Mouse (Mus musculus) neural tube, embryonic 11.5 days (tissue): ENCODE data around the gene Arhgap17. TPM values are rescaled to one million over a fixed set of nuclear protein-coding genes. Genes with fewer than 3 reads are reported as not detected.

Experiments
- ATAC-seq: fragments of 200-750 bp; cut with Nextera tagmentation; 2 replicates; pipeline ENCODE4 v1.8.0; 2017; ENCODE audit warnings: moderate number of reproducible peaks, mild to moderate bottlenecking, moderate TSS enrichment, moderate library complexity; ENCODE audit not compliant: insufficient read depth, low FRiP score, low TSS enrichment
- DNase-seq: peaks from one replicate; pipeline ENCODE4 v3.0.0-alpha.2; 2015; ENCODE audit warnings: low spot score
- H3K27ac ChIP-seq: fragments of 300-500 bp; sonication (generic); 2 replicates; pipeline ENCODE4 v1.5.1; 2014; ENCODE audit warnings: low read depth, mild to moderate bottlenecking, low read length
- H3K27me3 ChIP-seq: fragments of 300-500 bp; sonication (generic); 2 replicates; pipeline ENCODE4 v1.6.1; 2014; ENCODE audit warnings: mild to moderate bottlenecking, low read length, mixed read lengths; ENCODE audit not compliant: control insufficient read depth, insufficient read depth
- H3K36me3 ChIP-seq: fragments of 300-500 bp; sonication (generic); 2 replicates; pipeline ENCODE4 v1.6.1; 2014; ENCODE audit warnings: mild to moderate bottlenecking, low read length, moderate library complexity, mixed read lengths; ENCODE audit not compliant: control insufficient read depth, insufficient read depth
- H3K4me1 ChIP-seq: fragments of 300-500 bp; sonication (generic); 2 replicates; pipeline ENCODE4 v1.6.1; 2014; ENCODE audit warnings: low read length, mixed read lengths; ENCODE audit not compliant: control insufficient read depth, insufficient read depth
- H3K4me2 ChIP-seq: fragments of 300-500 bp; sonication (generic); 2 replicates; pipeline ENCODE4 v1.6.1; 2014; ENCODE audit warnings: low read depth, mild to moderate bottlenecking, moderate library complexity
- H3K4me3 ChIP-seq: fragments of 300-500 bp; sonication (generic); 2 replicates; pipeline ENCODE4 v1.5.1; 2014; ENCODE audit warnings: low read depth, low read length
- H3K9ac ChIP-seq: fragments of 300-500 bp; sonication (generic); 2 replicates; pipeline ENCODE4 v1.6.1; 2014; ENCODE audit warnings: mild to moderate bottlenecking, low read length
- H3K9me3 ChIP-seq: fragments of 300-500 bp; sonication (generic); 2 replicates; pipeline ENCODE4 v1.6.1; 2016; ENCODE audit warnings: low read length; ENCODE audit not compliant: control insufficient read depth
- WGBS: fragments of 180-500 bp; shearing (Covaris S2); extraction: QIAGEN DNeasy Blood & Tissue Kit; methylation state at CpG from one replicate; pipeline ENCODE4 v1.1.7; 2014; 5-methylcytosine and 5-hydroxymethylcytosine counted together
- polyA plus RNA-seq: library from polyadenylated mRNA; unstranded; fragments of >200 nt; fragmentation: Nextera tagmentation; extraction: Ambion mirVana; gene quantifications from 2 replicates; pipeline ENCODE4 v1.2.1, GENCODE M21; 2014

Arhgap17 gene
- polyA plus RNA-seq, 1 experiment from 2014 or later, result 32.9 TPM

DNA sequence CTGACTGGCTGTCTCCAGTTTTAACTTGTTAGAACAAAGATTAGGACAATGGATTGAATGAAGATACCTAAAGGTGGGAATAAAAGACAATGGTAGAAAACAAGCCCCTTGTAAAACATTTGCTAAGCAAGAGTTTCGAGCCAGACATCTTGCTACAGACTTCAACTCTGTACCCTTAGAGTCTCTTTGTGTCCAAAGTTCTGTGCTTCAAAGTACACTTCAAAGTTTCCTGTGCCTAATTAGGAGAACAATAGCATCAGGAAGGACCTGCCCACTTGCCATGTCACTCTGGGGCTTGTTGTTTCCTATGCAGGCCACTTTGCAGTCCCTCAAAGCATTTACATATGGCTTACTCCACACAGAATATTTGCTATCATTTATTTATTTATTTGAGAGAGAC, 33.4 kb downstream of the Arhgap17 start:
- Histone ChIP-seq H3K9me3 (no peaks in the 10 kb centered on the region), H3K36me3 (no peaks in the 10 kb centered on the region), H3K4me2 (no peak overlapping the region), H3K9ac (no peak overlapping the region), H3K27ac (no peak overlapping the region), H3K4me1 (no peaks in the 10 kb centered on the region), H3K27me3 (no peaks in the 10 kb centered on the region), H3K4me3 (no peak overlapping the region)
- DNase-seq (no peak), ATAC-seq (no peak)
- 43% methylated on average over 1 of the region's 1 CpGs for WGBS

DNA sequence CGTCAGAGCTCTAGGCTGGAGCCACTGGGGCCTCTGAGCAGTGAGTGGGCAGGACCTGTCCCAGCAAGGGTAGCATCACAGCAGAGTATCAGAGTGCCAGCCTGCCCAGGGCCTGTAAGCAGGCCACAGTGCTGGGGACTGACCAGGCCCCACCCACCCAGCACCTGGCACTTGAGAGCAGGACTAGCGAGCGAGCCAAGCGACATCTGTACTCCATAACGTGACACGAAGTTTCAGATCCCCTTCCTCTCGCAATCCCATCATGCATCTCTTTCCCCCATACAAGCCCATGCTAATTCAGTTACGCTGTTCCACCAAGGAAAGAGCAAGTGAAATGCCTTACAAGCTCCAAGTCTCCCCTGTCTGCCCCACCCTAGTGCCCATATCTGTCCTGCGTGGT, 39.2 kb downstream of the Arhgap17 start:
- H3K4me3 ChIP-seq, result no peak overlapping the region
- H3K27ac ChIP-seq, result no peak overlapping the region
- DNase-seq (no peak), ATAC-seq (no peak)
- H3K4me1 ChIP-seq, result no peaks in the 10 kb centered on the region
- H3K9me3 ChIP-seq, result no peaks in the 10 kb centered on the region
- H3K4me2 ChIP-seq, result no peak overlapping the region
- H3K9ac ChIP-seq, result no peak overlapping the region
- WGBS, result 92% methylated on average over 9 of the region's 9 CpGs
- no peaks in the 10 kb centered on the region for H3K36me3 ChIP-seq
- H3K27me3 ChIP-seq, result no peaks in the 10 kb centered on the region

DNA sequence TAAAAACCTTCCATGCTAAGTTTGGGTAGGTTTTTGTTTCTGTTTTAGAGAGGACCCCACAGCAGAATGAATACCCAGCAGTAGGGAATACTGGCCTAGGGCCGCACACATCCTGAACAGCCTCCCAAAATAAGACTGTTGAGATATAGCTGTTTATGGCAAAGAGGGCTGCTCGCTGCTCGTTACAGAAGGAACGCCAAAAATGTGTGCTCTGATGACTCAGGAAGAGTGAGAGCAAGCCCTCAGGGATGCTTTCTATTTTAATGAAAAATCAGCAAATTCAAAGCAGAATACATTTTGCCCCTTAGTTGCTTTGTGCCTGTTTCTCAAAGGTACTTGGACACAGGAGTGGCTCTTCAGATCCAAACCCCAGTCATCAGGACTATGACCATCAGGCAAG, 41.8 kb downstream of the Arhgap17 start:
- no peak overlapping the region for H3K9ac ChIP-seq
- H3K4me3 ChIP-seq, result no peak overlapping the region
- ATAC-seq (no peak), DNase-seq (no peak)
- H3K27ac ChIP-seq, result no peak overlapping the region
- H3K9me3 ChIP-seq, result no peaks in the 10 kb centered on the region
- no peaks in the 10 kb centered on the region for H3K27me3 ChIP-seq
- H3K4me2 ChIP-seq, result no peak overlapping the region
- peaks cover 2% of the 10 kb centered on the region; the same call in 1 of the 2 replicates for H3K36me3 ChIP-seq
- no peaks in the 10 kb centered on the region for H3K4me1 ChIP-seq
- WGBS, result 91% methylated on average over 4 of the region's 4 CpGs

DNA sequence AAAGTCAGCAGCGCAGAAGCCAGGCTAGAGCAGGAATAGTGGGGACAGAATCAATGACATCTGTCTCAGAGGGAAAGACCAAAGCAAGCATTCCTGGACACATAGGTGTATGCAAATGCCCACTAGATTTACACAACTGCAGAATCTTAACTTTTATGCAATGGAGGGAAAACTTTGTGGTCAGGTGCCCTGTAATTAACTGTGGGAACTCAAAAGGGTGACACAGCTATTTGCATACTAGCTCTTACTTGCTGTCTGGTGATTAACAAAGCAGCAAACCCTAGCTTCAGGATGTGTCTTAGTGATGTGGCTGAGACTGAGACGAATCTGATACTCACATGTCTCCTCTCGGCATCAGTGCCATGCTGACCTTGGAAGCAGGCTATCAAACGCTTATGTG, 42.8 kb downstream of the Arhgap17 start:
- H3K27me3 ChIP-seq, result no peaks in the 10 kb centered on the region
- H3K4me1 ChIP-seq, result no peaks in the 10 kb centered on the region
- H3K27ac ChIP-seq, result no peak overlapping the region
- DNase-seq (no peak), ATAC-seq (no peak)
- 89% methylated on average over 4 of the region's 4 CpGs for WGBS
- no peaks in the 10 kb centered on the region for H3K9me3 ChIP-seq
- no peak overlapping the region for H3K4me2 ChIP-seq
- H3K9ac ChIP-seq, result no peak overlapping the region
- peaks cover 2% of the 10 kb centered on the region; the same call in 1 of the 2 replicates for H3K36me3 ChIP-seq
- no peak overlapping the region for H3K4me3 ChIP-seq

DNA sequence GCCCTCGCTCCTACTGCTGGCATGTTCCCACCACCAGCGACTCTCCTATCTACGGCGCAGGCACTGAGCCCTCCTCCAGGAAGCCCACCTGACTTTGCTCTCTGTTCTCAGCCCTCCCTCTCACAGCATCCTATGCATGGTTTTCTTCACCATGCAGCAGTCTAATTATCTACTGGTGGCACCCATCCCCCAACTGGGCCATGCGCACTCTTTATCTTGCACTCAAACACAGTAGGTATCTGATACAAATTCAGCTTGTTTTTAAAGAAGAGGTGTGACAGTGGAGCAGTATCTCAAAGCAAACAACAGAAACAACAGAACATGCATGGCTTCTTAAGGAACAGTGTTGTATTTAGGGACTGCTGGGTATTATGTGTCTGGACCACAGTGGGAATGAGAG, 43.7 kb downstream of the Arhgap17 start:
- Histone ChIP-seq H3K27ac (no peak overlapping the region), H3K4me3 (no peak overlapping the region), H3K4me2 (no peak overlapping the region)

DNA sequence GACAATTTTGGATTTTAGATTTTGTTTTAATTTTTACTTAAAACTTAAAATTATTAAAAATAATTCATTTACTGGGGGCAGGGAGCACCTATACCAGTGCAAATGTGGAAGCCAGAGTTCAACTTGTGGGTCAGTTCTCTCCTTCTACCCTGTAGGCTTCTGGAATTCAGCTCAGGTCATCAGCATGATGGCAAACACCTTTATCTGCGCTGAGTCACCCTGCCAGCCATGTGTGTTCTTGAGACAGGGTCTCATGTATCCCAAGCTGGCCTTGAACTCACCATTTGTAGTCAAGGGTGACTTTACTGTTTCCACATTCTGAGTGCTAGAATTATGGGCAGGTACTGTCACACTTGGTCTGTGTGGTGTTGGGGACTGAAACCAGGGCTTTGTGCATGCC, 45.6 kb downstream of the Arhgap17 start:
- 96% methylated on average over 1 of the region's 1 CpGs for WGBS
- DNase-seq (no peak), ATAC-seq (no peak)
- Histone ChIP-seq H3K9me3 (no peaks in the 10 kb centered on the region), H3K4me2 (no peak overlapping the region), H3K4me1 (no peaks in the 10 kb centered on the region), H3K4me3 (no peak overlapping the region), H3K27me3 (no peaks in the 10 kb centered on the region), H3K9ac (no peak overlapping the region), H3K27ac (no peak overlapping the region), H3K36me3 (peaks cover 4% of the 10 kb centered on the region; the same call in 1 of the 2 replicates)

More for the DNA sequence above, 43.7 kb downstream of the Arhgap17 start:
- Histone ChIP-seq H3K36me3 (peaks cover 4% of the 10 kb centered on the region; the same call in 1 of the 2 replicates), H3K9me3 (no peaks in the 10 kb centered on the region), H3K27me3 (no peaks in the 10 kb centered on the region), H3K4me1 (no peaks in the 10 kb centered on the region), H3K9ac (no peak overlapping the region)
- ATAC-seq, result no peak
- WGBS, result 94% methylated on average over 5 of the region's 5 CpGs
- DNase-seq, result no peak

DNA sequence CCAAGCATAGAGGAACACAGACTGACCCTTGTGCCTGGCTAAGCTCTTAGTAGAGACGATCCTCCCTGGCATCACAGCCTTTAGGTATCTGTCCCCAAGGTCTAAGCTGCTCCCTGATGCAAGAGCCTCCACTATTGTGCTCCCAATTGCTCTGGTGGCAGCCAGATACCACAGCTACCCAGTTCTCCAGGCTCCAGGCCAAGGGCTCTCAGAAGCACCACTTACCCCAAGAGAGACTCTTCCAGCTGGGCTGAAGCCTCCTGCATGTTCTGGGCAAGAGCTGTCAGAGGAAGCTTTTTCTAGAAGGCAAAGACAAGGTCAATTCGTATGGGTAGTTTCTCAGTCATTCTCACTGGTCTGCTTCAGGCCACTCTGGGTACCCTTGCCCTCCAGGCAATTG, 46.3 kb downstream of the Arhgap17 start:
- Histone ChIP-seq H3K4me2 (no peak overlapping the region), H3K9ac (no peak overlapping the region), H3K27ac (no peak overlapping the region), H3K36me3 (peaks cover 4% of the 10 kb centered on the region; the same call in 1 of the 2 replicates), H3K9me3 (no peaks in the 10 kb centered on the region), H3K27me3 (no peaks in the 10 kb centered on the region), H3K4me3 (no peak overlapping the region), H3K4me1 (no peaks in the 10 kb centered on the region)
- ATAC-seq (no peak), DNase-seq (no peak)
- 86% methylated on average over 2 of the region's 2 CpGs for WGBS

DNA sequence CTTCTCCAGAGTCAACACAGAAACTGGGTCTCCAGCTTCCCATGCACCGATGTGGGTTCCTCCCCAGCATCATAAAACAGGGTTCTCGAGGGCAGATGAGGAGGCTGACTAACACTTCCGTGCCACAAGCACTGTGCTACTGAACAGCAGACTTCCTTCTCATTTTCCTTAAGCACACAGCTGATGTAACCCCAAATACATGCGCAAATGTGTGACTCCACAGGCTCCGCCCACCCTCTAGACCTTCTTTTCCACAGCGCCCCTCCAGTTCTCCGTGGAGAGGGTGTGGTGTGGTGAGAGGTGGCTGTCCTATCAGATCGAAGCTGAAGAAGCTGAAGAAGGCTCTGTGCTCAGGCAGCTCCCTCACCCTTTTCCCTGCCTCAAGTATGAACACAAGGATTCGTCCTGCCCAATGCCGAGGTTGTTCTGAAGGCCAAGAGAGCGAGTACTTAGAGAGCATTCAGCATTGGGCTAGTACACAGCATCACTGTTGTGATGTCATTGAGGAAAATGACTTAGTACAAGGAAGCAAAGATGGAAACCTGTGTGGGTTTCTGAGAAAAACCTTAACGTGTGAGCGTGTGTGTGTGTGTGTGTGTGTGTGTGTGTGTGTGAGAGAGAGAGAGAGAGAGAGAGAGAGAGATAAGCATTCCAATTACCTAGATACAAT, 47.1 kb downstream of the Arhgap17 start:
- DNase-seq (no peak), ATAC-seq (no peak)
- Histone ChIP-seq H3K4me3 (no peak overlapping the region), H3K36me3 (peaks cover 4% of the 10 kb centered on the region; the same call in 1 of the 2 replicates), H3K27ac (no peak overlapping the region), H3K27me3 (no peaks in the 10 kb centered on the region), H3K9me3 (no peaks in the 10 kb centered on the region), H3K9ac (no peak overlapping the region), H3K4me1 (no peaks in the 10 kb centered on the region), H3K4me2 (no peak overlapping the region)
- WGBS, result 88% methylated on average over 13 of the region's 13 CpGs

DNA sequence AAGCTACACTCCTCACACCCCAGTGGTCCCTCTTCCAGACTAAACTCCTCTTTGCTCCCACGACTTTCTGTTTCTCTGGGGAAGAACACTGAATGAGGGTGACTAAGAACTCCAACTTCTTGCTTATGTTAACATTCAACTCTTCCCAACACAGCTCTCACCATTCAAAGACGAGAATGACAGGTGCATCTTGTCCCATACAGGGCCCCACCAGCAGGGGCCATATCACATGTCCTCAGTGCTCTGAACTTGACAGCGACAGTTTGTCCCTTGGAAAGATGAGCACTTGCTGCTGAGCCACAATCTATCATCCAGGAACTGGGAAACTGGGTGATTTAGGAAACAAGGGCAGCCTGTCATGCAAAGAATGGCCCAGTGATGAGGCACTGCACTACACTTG, 57.0 kb downstream of the Arhgap17 start:
- no peak for ATAC-seq
- Histone ChIP-seq H3K9me3 (no peaks in the 10 kb centered on the region), H3K36me3 (peaks cover 2% of the 10 kb centered on the region), H3K27ac (no peak overlapping the region), H3K4me1 (no peaks in the 10 kb centered on the region), H3K4me3 (no peak overlapping the region), H3K9ac (no peak overlapping the region), H3K4me2 (no peak overlapping the region), H3K27me3 (no peaks in the 10 kb centered on the region)
- WGBS, result 81% methylated on average over 3 of the region's 3 CpGs
- no peak for DNase-seq
